Mouse (Mus musculus): ENCODE measurements around the gene Olfr54. TPM values are rescaled to one million over a fixed set of nuclear protein-coding genes. Genes with fewer than 3 reads are reported as not detected.
"Not testable (repeated sequence)": the region's sequence is repeated elsewhere in the genome, so short reads cannot be mapped to it uniquely, and the experiment has no call there.

Gene Olfr54
- not detected for polyA plus RNA-seq (2017; shearing (Covaris generic))

DNA sequence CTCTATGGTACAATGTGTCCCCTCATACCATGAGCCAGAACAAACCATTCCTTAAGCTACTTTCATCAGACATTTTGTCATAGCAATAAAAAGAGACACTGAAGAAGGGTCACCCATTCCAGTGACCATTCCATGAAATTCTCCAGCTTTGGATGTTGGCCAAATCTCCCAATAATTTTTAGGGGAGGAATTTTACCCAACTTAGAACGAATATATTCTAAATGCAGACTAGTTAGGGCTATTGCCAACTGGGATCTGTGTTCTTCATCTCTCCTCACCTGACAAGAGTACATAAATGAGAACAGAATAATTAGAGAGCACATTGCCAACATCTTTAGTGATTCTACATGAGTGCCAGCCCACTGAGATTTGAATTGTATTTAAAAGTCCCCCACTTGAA, at the start of gene Olfr54:
TSS of gene Olfr54 (plus strand) at position 301 of the 400 bp plus-strand sequence.
- ATAC-seq: no peak

DNA sequence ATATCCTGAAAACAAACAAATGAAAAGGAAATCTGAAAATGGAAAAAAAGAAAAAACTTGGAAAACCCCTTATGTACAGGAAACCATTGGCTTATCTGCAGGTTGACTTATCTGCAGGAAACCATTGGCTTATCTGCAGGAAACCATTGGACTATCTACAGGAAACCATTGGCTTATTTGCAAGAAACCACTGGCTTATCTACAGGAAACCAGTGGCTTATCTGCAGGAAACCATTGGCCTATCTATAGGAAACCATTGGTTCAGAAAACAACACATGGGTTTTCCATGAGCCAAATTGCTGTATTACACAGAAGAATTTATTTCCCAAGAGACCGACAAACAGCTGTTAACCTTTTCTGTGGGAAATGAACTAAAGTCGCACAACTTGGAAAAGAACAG, 49.1 kb upstream of the Olfr54 start:
- no peak for ATAC-seq

DNA sequence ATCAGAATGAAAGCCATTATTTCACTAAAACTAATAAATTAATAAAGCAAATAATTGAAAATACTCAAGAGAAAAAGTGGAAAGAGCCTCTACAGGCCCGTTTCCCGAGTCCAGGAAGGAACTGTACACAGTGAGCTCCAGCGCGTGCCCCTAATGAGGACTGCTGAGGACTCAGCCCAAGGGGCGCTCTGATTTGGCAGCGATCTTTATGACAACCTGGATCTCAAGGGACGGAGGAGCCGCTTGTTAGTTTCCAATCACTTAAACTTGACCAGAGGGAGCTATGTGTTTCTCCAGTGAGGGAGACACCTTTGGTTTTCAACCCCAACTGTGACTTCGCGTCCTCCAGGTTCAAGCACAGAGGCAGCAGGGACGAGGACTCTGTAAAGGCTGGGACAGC, 47.8 kb upstream of the Olfr54 start, which contains the start of gene Olfr1378:
TSS of gene Olfr1378 (plus strand) at position 301 of the 400 bp plus-strand sequence.
- ATAC-seq: no peak

DNA sequence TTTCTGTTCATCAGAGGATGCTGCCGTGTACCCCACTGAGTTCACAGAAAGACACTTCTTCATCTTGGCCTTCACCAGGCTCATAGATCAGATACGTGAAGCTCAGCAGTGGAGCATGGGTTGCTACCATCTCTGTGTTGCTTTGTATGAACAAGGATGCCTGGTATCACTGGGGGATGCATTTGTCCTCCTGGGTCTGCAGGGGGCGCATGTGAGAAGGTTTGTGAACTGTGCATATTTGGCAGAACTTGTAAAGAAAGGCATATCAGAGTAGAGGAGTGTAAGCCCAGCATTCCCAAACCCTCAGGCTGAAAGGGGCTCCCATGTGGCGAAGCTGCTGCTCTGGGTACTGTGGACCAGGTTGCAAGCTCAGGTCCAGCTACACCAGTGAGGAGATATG, 36.8 kb upstream of the Olfr54 start:
- ATAC-seq: no peak

DNA sequence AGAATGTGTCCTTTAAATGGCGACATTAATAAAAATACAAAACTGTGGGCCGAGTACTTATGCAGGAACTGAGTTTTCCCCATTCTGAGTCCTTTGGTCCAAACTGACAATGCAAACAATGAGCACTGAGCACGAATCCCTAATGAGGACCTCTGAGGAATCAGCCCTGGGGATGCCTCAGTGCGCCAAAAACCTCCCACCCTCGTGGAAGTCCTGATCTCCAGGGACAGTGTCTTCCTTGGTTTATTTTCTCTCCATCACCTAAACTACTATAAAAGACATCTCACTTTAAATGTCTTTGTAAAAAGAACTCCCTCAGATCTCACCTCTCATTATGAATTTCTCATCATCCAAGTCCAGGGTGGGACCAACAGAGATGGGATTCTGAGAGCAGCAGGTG, 32.4 kb upstream of the Olfr54 start, which contains the start of gene Olfr1377:
TSS of gene Olfr1377 (plus strand) at position 301 of the 400 bp plus-strand sequence.
- ATAC-seq: no peak

DNA sequence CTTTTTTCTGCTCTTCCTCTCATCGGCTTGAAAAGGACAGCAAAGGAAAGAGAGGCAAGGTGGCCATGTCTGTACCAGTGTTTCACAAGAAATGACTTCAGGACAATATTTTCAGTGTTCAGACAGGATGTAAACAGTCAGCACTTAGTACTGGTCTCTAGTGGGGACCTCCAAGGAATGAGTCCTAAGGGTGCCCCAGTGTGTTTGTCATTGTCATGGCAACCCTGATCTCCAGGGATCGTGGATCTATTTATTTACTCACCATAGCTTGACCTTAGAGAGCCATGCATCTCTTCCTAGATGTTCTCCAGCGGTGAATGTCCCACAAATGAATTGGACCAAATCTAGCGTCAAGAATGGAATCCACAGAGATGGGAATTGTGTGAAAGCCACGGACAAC, 10.7 kb upstream of the Olfr54 start, which contains the start of gene Olfr51:
TSS of gene Olfr51 (plus strand) at position 301 of the 400 bp plus-strand sequence.
- no peak for ATAC-seq

DNA sequence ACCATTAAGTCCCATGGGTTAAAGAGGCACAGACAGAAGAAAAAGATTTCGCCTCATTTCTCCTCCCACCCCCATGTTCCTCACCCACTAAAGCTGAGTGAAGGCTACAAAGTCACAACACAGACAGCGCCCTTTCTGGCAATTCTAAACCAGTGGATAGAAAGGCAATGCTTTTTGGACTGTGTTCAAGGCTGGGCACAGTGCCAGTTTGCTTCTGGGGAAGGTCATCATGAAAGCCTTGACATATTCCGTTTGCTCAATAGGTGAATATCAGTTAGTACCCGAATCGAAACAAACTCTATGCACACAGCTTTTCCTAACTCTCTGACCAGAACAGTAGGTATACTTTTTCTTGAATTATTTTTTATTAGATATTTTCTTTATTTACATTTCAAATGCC, 2.2 kb upstream of the Olfr54 start:
- no peak for ATAC-seq

DNA sequence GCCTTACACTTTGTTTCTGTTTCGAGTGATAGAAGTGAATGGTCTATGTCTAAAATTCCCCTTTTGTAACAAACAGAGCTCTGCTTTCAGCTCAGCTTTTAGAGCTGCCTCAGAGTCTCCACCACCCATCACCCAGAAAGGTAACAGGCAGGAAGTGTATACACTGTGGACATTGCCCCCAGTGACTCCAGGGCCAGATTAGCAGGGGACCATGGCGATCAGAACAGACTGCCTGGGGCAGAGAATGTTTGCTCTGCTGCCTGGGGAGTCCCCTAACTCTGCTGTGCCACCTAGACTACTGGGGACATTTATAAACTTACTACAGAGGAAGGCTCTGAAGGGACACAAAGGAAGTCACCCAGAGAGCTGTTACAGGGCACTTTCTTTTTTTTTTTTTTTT, 2.3 kb downstream of the Olfr54 start:
- ATAC-seq: no peak

DNA sequence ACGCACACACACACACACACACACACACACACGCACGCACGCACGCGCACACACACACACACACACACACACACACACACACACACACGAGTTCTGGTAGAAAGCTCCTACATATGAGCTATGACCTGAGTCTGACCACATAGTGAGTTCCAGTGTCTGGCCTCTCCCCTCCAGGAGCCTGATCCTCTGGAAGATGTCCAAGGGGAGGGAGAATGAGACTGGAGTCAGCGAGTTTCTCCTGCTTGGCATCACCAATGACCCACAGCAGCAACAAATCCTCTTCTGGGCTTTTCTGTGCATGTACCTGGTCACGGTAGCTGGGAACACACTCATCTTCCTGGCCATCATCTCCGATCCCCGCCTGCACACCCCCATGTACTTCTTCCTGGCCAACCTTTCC, 12.8 kb downstream of the Olfr54 start:
- ATAC-seq: not testable (repeated sequence)

DNA sequence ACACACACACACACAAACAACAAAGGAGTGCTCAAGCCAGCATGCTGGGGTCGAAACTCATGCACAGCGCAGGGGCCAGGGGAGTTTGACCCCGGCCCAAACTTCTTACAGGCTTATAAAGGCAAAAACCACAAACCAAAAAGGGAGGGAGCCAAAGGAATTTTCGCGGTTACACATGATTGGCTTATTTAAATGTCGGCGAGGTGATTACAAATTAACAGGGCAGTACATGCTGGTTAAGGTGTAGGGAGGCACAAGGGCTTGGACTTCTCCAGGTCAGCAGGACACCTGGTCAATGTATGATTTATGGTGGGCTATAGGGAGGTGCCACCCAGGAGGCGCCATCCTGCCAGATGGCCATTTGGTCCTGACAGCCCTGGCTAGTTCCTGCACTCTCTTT, 15.3 kb downstream of the Olfr54 start:
- not testable (repeated sequence) for ATAC-seq

DNA sequence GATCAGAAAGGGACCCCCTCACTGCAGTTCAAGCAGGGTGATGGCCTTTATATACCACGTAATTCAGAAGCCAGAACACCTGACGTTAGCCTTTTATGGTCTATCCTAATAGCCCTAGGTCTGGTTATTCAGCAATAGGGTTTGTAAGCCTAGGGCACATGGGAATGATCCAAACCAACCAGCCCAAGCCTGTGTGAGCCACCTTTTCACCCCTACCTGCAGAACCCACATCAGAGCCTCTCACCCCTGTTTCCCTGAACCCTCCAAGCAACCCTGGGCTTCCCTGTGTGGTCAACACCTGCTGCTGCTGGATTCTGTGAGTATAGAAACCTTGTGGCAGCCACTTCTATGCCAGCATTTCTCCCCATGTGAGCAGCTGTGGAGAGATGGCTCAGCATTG, 16.2 kb downstream of the Olfr54 start:
- ATAC-seq: no peak

DNA sequence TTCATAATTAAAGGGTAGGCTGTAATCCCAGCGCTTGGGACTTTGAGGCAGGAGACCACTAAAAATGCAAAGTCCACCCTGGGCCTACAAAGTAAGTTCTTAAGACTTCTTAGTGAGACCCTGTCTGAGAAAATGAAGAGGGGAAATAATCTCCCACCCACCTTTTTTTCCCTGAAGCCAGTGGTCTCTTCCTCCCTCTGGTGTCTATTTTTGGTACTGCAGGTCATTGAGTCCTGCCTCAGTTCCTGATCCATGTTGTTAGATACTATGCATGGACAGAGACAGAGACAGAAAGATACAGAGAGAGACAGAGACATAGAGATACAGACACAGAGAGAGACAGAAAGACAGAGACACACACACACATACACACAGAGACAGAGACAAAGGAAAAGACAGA, 18.8 kb downstream of the Olfr54 start:
- ATAC-seq: no peak

DNA sequence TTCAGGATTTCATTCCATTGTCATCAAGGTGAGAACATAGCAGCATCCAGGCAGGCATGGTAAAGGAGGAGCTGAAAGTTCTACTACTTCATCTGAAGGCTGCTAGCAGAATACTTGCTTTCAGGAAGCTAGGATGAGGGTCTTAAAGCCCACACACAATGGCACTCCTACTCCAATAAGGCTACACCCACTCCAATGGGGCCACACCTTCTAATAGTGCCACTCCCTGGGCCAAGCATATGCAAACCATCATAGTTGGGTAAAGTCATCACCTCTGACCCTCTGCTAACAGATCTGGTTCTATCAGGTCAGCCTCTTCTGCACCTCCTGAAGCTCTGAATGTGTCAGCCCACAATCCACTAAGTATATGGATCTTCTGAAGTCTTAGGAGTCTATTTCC, 20.1 kb downstream of the Olfr54 start:
- not testable (repeated sequence) for ATAC-seq

DNA sequence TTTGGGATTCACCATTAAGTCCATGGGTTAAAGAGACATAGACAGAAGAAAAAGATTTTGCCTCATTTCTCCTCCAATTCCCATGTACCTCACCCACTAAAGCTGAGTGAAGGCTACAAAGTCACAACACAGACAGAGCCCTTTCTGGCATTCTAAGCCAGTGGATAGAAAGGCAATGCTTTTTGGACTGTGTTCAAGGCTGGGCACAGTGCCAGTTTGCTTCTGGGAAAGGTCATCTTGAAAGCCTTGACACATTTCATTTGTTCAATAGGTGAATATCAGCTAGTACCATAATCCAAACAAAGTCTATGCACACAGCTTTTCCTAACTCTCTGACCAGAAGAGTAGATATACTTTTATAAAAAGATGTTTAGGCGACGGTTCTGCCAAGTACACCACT, 21.9 kb downstream of the Olfr54 start:
- ATAC-seq: no peak

DNA sequence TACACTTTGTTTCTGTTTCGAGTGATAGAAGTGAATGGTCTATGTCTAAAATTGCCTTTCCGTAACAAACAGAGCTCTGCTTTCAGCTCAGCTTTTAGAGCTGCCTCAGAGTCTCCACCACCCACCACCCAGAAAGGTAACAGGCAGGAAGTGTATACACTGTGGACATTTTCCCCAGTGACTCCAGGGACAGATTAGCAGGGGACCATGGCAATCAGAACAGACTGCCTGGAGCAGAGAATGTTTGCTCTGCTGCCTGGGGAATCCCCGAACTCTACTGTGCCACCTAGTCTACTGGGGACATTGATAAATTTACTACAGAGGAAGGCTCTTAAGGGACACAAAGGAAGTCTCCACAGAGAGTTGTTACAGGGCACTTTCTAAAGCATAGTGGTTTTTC, 30.7 kb downstream of the Olfr54 start:
- not testable (repeated sequence) for ATAC-seq

DNA sequence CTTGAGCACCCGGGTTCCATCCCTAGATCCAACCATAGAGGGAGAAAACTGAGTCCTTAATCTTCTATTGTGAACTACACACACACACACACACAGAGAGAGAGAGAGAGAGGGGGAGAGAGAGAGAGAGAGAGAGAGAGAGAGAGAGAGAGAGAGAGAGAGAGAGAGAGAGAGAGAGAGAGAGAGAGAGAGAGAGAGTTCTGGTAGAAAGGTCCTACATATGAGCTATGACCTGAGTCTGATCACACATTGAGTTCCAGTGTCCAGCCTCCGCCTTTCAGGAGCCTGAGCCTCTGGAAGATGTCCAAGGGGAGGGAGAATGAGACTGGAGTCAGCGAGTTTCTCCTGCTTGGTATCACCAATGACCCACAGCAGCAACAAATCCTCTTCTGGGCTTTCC, 33.8 kb downstream of the Olfr54 start, which contains the start of gene Olfr1375:
TSS of gene Olfr1375 (plus strand) at position 301 of the 400 bp plus-strand sequence.
- ATAC-seq: not testable (repeated sequence)

DNA sequence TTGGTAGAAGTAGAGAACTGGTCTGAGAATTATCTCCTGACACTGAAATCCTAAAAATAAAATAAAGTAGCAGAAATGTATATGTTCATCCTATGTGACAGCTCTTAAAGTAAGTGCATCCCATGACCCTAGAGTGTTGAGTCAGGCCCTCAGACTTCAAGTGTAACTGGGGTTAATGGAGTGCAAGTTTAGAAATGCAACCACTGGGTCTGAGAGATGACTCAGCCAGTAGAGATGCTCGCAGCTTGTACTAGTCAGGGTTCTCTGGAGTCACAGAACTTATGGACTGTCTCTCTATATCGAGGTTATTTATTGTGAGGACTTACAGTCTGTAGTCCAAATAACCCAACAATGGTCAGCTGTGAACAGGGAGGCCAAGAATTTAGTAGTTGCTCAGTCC, 37.6 kb downstream of the Olfr54 start:
- no peak for ATAC-seq

DNA sequence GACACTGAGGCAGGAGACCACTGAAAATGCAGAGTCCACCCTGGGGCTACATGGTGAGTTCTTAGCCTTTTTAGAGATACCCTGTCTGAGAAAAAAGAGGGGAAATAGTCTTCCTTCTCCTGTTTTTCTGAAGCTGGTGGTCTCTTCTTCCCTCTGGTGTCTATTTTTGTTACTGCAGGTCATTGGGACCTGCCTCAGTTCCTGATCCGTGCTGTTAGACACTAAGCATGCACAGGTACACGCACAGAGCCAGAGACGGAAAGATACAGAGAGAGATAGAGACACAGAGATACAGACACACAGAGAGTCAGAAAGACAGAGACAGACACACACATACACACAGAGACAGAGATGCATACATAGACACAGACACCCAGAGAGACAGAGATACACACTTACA, 39.2 kb downstream of the Olfr54 start:
- no peak for ATAC-seq

DNA sequence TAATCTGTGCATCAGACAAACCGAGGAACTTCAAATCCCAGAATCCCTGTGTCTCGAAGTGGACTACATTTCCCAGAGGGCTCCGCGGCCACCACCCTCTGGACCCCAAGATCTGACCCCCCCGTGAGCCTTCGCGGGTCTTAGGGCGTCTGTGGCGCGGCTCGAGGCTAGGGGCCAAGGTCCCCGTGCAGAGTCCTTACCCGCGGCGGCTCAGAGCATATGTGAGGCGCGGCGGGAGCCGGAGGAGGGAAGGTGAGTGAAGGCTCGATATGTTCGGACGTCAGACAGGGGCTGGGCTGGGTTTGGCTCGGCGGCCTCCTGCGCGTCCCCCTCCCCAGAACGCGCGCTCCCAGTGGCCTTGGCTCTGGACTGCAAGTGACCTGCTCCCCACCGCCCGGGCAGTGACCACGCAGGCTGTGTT, 45.1 kb downstream of the Olfr54 start, which contains the start of gene Zfp354a:
TSS of gene Zfp354a (plus strand) at position 107 of the 421 bp plus-strand sequence.
- no peak for ATAC-seq

DNA sequence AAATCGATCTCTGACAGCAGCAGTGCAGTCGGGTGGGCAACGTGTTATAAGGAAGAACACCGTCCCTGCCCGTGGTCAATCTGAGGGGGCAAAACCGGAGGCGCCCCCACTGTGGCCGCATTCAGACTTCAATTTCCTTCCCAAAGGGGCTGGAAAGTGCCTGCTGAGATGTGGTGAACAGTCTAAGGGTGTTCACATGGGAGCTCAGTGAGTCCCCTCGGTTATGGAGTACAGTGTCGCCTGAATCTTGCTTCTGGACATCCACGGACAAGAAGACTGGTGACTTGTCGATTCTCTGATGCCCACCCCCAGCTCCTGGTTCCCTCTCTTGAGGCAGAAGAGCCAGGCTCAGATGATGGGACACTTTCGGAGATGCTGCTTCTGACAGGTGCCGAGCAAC, 45.6 kb downstream of the Olfr54 start:
- ATAC-seq: no peak

DNA sequence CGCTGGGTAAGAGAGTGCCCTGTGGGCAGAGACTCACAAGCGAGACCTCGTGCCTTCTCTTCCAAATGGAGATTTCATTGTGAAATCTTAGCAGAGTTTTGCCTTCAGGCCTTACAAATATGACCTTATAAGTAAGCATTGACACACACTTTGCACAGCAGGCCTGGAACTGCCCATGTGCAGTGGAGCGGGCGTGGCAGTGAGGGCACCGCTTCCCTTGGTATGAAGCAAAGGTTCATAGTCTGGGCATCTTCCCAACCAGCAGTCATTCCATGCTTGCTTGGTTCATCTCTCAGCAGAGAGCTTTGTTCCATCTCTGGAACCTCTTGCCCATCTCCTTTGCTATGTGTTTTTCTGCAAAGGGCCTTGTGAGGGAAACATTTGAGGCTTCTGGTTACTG, 46.9 kb downstream of the Olfr54 start:
- no peak for ATAC-seq

DNA sequence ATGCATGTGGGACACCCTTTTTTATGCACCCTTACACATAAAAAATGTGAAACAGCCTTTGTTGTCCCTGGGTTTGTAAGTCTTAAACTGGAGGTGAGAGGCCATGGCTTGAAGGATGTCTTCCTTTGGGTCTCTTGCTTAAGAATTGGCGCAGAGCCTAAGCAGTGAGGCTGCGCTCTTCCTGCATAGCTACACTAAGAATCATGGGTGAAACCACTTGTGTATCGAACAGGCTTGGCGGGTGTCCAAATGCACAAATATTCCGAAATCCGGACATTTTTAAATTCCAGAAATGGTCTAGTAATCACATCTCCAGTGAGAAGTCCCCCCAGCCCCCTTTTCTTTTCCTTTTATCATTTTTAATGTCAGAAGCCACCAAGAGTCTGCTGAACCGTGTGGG, 49.2 kb downstream of the Olfr54 start:
- ATAC-seq: no peak

DNA sequence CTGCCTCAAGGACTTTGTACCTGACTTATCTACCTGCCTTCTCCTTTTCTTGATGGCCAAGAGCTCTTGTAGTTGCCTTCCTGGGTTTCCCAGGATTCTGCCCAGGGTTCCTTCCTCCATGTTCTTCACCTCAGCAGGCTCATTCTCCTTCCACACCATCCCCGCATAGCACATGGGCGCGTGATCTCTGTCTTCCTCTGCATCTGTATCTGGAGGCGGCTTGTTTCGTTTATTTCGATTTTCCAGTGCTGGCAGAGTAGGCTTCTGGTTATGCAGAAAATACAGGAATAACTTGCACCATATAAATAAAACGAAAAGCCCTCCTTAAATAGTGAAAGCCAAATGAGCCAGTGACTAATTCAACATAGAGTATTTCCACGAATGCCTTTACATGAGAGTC, 49.8 kb downstream of the Olfr54 start:
- no peak for ATAC-seq
